Mouse (Mus musculus) thymus, adult 2 months (tissue): Measurements from ENCODE around the gene Olfr127.

Experiments used
- CTCF ChIP-seq: fragments of 200-500 bp; IDR thresholded peaks from 2 replicates; pipeline ENCODE4 v1.5.1; 2012; ENCODE audit warnings: mild to moderate bottlenecking, control low read depth, low read length, moderate library complexity, borderline replicate concordance; ENCODE audit not compliant: control insufficient read depth, poor library complexity, insufficient read depth; ENCODE audit errors: extremely low read depth
- POLR2A ChIP-seq: fragments of 200-500 bp; IDR thresholded peaks from 2 replicates; pipeline ENCODE4 v1.6.1; 2012; ENCODE audit warnings: mild to moderate bottlenecking, low read length, control low read depth, moderate library complexity; ENCODE audit not compliant: control insufficient read depth, poor library complexity, insufficient read depth; ENCODE audit errors: extremely low read depth

- TF ChIP-seq CTCF (no peak), POLR2A (no peak)
Measured at GRCm38 (mm10) chr17:37869676-37870205, 30.5 kb upstream of the Olfr127 start.
